Mouse (Mus musculus): ENCODE results near the gene Ctnnbl1.

DNA sequence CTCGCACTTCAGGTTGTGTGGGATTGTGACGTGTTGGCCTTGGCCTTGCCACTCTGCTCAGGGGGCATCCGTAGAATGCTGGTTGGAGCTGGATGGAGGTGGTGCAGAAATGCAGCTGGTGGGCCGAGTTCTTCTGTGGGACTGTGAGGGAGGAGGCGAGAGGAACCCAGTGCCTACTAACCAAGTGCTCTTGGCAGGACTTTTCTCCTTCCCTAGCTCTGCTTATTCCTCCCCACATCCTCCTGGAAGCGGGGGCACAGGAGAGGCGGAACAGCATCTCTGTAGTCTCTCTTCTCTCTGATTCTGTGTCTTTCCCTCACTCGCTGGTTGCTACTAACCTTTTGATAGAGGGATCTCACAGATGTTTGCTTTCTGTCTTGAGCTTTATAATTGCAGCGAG lies 62.3 kb downstream of the Ctnnbl1 start:
- TF ChIP-seq CTCF (IDR thresholded peaks at IDR 0.05; ENCODE audit: low read depth, low read length) (no peak), POLR2A (IDR thresholded peaks at IDR 0.05; ENCODE audit: borderline replicate concordance, low read depth, low read length) (no peak)

Measured in bone marrow macrophage, adult 2 months (primary cell).